Mouse (Mus musculus): ENCODE measurements around the gene Trp63.

- no peak for TF ChIP-seq CTCF (IDR thresholded peaks at IDR 0.05; ENCODE audit: low read depth, low read length)
- TF ChIP-seq POLR2A (IDR thresholded peaks at IDR 0.05; ENCODE audit: borderline replicate concordance, low read depth, low read length) = no peak
Measured at GRCm38 (mm10) chr16:25832576-25832975, 149.0 kb downstream of the Trp63 start.

All from bone marrow macrophage, adult 2 months (primary cell).